ENCODE assay signal across 31 mouse cellular contexts in genomic region chr19:36124203-36124602, GRCm38 (mm10). TPM values are rescaled to one million over a fixed set of nuclear protein-coding genes. Genes with fewer than 3 reads are reported as not detected.
"Had no signal": no experiment of that assay in that cellular context is flagged by ENCODE, and none has a peak within 500 bp of the region (broad histone marks: within the 10 kb centered on the region; RNA-seq: fewer than 3 reads in every experiment).

No protein-coding gene starts in this region.

- H3K36me3 ChIP-seq: limb, embryonic 12.5 days; limb, embryonic 13.5 days; limb, embryonic 15.5 days; liver, embryonic 12.5 days; liver, embryonic 13.5 days; liver, embryonic 15.5 days; lung, embryonic 15.5 days; midbrain, embryonic 10.5 days; midbrain, embryonic 12.5 days; midbrain, embryonic 13.5 days; midbrain, embryonic 15.5 days; neural tube, embryonic 12.5 days had no signal

- H3K4me2 ChIP-seq: limb, embryonic 12.5 days; limb, embryonic 13.5 days; limb, embryonic 15.5 days; liver, embryonic 11.5 days; liver, embryonic 12.5 days; liver, embryonic 13.5 days; liver, embryonic 15.5 days; lung, embryonic 14.5 days; lung, embryonic 15.5 days; midbrain, embryonic 11.5 days; midbrain, embryonic 12.5 days; midbrain, embryonic 13.5 days; midbrain, embryonic 15.5 days; neural tube, embryonic 12.5 days had no signal

- ATAC-seq: liver, embryonic 12.5 days; liver, postnatal 0 days; lung, postnatal 0 days; midbrain, embryonic 13.5 days; midbrain, embryonic 15.5 days; midbrain, embryonic 16.5 days had no signal

- H3K9me3 ChIP-seq: limb, embryonic 15.5 days; liver, embryonic 12.5 days; liver, embryonic 15.5 days; midbrain, embryonic 10.5 days; midbrain, embryonic 12.5 days; midbrain, embryonic 15.5 days; neural tube, embryonic 12.5 days had no signal

- DNase-seq: left cerebral cortex, postnatal 4 days; liver; liver, embryonic 13.5 days; liver, postnatal 0 days; lung, adult 18-20 months; lung, adult 2 months; lung, embryonic 14.5 days; lung, postnatal 10 days; lung, postnatal 14 days; lung, postnatal 36 days; lung, postnatal 4 days; midbrain, embryonic 14.5 days had no signal

- H3K9ac ChIP-seq: limb, embryonic 12.5 days; limb, embryonic 13.5 days; limb, embryonic 15.5 days; liver, embryonic 12.5 days; liver, embryonic 13.5 days; liver, embryonic 14.5 days; liver, embryonic 15.5 days; liver, postnatal 0 days; lung, embryonic 14.5 days; lung, embryonic 15.5 days; midbrain, embryonic 12.5 days; midbrain, embryonic 13.5 days; midbrain, embryonic 15.5 days; neural tube, embryonic 12.5 days had no signal

- H3K4me1 ChIP-seq: liver, embryonic 15.5 days; midbrain, embryonic 10.5 days; midbrain, embryonic 12.5 days; midbrain, embryonic 13.5 days; midbrain, embryonic 15.5 days; neural tube, embryonic 12.5 days had no signal

- H3K27ac ChIP-seq: limb, embryonic 12.5 days; limb, embryonic 13.5 days; limb, embryonic 15.5 days; liver, embryonic 12.5 days; liver, embryonic 13.5 days; liver, embryonic 14.5 days; liver, embryonic 15.5 days; lung, embryonic 15.5 days; macrophage; midbrain, embryonic 10.5 days; midbrain, embryonic 12.5 days; midbrain, embryonic 13.5 days; midbrain, embryonic 15.5 days; neural tube, embryonic 12.5 days had no signal

- H3K27me3 ChIP-seq: limb, embryonic 12.5 days; limb, embryonic 13.5 days; limb, embryonic 15.5 days; liver, embryonic 12.5 days; liver, embryonic 13.5 days; liver, embryonic 15.5 days; lung, embryonic 15.5 days; midbrain, embryonic 12.5 days; midbrain, embryonic 13.5 days; midbrain, embryonic 15.5 days; neural tube, embryonic 12.5 days had no signal

- H3K4me3 ChIP-seq: limb, embryonic 12.5 days; limb, embryonic 13.5 days; limb, embryonic 15.5 days; liver, embryonic 12.5 days; liver, embryonic 13.5 days; liver, embryonic 15.5 days; lung, embryonic 15.5 days; megakaryocyte, embryonic 14.5 days; midbrain, embryonic 10.5 days; midbrain, embryonic 12.5 days; midbrain, embryonic 13.5 days; midbrain, embryonic 15.5 days; myocyte; neural tube, embryonic 12.5 days had no signal

RNA-seq across cellular contexts. Expression of gene Ankrd1, which starts 4.3 kb away (rescaled TPM):
- polyA plus RNA-seq: macrophage; midbrain, embryonic 10.5 days; midbrain, embryonic 11.5 days; midbrain, embryonic 13.5 days; midbrain, embryonic 15.5 days; midbrain, embryonic 16.5 days had no signal
